Mouse (Mus musculus): ENCODE results near the gene Thada. TPM values are rescaled to one million over a fixed set of nuclear protein-coding genes. Genes with fewer than 3 reads are reported as not detected.

Thada gene
- polyA plus RNA-seq, 2 experiments: 9.1 to 9.7 TPM

DNA sequence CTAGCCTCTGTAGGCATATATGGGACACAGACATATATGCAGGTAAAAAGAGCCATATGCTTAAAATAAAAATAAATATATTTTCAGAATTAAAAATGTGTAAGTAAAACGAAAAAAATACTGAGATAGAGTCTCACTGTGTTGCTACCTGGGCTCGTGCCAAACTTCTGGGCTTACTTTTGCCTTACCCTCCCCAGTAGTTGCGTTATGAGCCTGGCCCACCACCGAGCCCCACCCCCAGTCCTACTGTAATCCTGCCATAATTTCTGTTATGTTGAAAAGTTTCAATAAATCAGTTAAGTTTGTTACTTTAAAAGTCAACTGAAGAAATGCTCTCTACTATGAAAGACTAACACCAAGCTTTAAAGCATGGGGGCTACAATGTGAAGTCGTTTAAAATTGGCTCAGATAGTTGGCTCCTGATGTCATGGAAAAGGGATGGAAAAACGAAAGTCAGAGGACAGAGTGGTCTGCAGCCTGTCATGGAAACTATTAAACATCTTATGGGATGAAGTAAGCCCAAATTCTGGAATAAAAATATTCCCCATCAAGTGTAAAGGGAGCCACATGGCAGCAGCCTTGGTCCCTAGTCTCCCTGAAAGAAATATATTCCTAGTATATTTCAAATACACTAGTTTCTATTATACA, 17.8 kb upstream of the Thada start:
- DNase-seq (ENCODE audit: low spot score): peak; percentile 68
- WGBS: 38% methylated on average over 6 of the region's 6 CpGs
- Histone ChIP-seq H3K4me3 (replicated peaks; ENCODE audit: low read length) (no peak overlapping the region), H3K9ac (ENCODE audit: low read depth, low read length, severe bottlenecking) (no peak overlapping the region), H3K4me1 (ENCODE audit: control insufficient read depth, insufficient read depth, low read length) (no peaks in the 10 kb centered on the region), H3K27me3 (ENCODE audit: control insufficient read depth, insufficient read depth, low read length) (no peaks in the 10 kb centered on the region), H3K4me2 (replicated peaks; ENCODE audit: low read depth, low read length, severe bottlenecking) (no peak overlapping the region), H3K9me3 (ENCODE audit: control insufficient read depth, low read length) (no peaks in the 10 kb centered on the region), H3K36me3 (ENCODE audit: control insufficient read depth, insufficient read depth, low read length) (no peaks in the 10 kb centered on the region), H3K27ac (replicated peaks; ENCODE audit: low read depth, low read length) (no peak overlapping the region)
- peak; percentile 77 for ATAC-seq (ENCODE audit: low FRiP score, low read depth)
- TF ChIP-seq POLR2A (IDR thresholded peaks at IDR 0.05; ENCODE audit: borderline replicate concordance, extremely low read depth, insufficient read depth, insufficient read length): no peak

- Histone ChIP-seq H3K4me2 (replicated peaks; ENCODE audit: low read depth, low read length, severe bottlenecking) (no peak overlapping the region), H3K4me1 (ENCODE audit: control insufficient read depth, insufficient read depth, low read length) (no peaks in the 10 kb centered on the region), H3K36me3 (ENCODE audit: control insufficient read depth, insufficient read depth, low read length) (no peaks in the 10 kb centered on the region), H3K27ac (replicated peaks; ENCODE audit: low read depth, low read length) (no peak overlapping the region), H3K9me3 (ENCODE audit: control insufficient read depth, low read length) (no peaks in the 10 kb centered on the region), H3K27me3 (ENCODE audit: control insufficient read depth, insufficient read depth, low read length) (no peaks in the 10 kb centered on the region), H3K4me3 (replicated peaks; ENCODE audit: low read length) (no peak overlapping the region), H3K9ac (ENCODE audit: low read depth, low read length, severe bottlenecking) (no peak overlapping the region)
- ATAC-seq (ENCODE audit: low FRiP score, low read depth): no peak
- DNase-seq (ENCODE audit: low spot score): no peak
- 87% methylated on average over 3 of the region's 3 CpGs for WGBS
- TF ChIP-seq POLR2A (IDR thresholded peaks at IDR 0.05; ENCODE audit: borderline replicate concordance, extremely low read depth, insufficient read depth, insufficient read length): no peak
These were observed 16.8 kb upstream of the Thada start for GRCm38 (mm10) chr17:84482831-84483230.

DNA sequence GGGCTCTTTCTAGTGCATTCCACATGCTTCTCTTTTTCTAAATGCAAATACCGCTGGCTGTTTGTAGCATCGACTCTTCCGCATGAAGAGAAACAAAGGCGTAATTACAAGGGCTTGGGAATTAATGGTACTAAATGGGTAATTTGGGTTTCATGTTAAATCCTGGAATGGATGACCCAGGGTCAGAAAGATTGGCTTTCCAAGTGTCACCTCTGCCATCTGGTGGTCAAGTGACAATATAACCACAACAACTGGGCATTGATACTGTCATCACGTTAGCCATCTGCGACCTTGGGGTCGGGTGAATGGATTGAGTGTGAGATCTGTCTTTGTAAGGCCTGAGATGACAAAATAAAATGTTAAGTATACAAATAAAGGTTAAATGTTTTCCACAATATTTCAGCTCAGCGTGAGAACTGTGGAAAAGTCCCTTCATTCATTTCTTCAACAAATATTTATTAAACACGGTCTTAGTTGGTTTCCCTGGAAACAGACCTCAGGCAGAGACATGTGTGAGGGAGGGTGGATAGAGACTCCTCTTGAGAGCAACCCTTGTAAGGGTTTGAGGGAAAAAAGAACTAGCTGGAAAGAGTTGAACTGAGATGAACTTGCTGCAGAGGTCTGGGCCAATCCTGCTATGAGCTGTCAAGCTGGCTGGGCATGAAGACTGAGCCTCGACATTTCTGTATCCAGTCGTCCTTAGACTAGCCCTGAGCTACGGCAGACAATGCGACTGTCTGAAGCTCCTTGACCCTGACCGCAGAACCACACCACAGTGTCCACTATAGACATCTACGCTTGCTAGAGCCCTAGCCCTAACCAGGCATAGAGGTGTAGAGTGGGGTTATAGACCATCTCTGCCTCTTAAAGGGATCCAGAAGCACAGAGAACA, 14.7 kb upstream of the Thada start:
- no peak for TF ChIP-seq POLR2A (IDR thresholded peaks at IDR 0.05; ENCODE audit: borderline replicate concordance, extremely low read depth, insufficient read depth, insufficient read length)
- no peak overlapping the region for H3K4me2 ChIP-seq (replicated peaks; ENCODE audit: low read depth, low read length, severe bottlenecking)
- DNase-seq (ENCODE audit: low spot score): peak; percentile 19
- H3K9ac ChIP-seq (ENCODE audit: low read depth, low read length, severe bottlenecking): no peak overlapping the region
- no peaks in the 10 kb centered on the region for H3K9me3 ChIP-seq (ENCODE audit: control insufficient read depth, low read length)
- H3K36me3 ChIP-seq (ENCODE audit: control insufficient read depth, insufficient read depth, low read length): no peaks in the 10 kb centered on the region
- no peaks in the 10 kb centered on the region for H3K4me1 ChIP-seq (ENCODE audit: control insufficient read depth, insufficient read depth, low read length)
- no peaks in the 10 kb centered on the region for H3K27me3 ChIP-seq (ENCODE audit: control insufficient read depth, insufficient read depth, low read length)
- no peak overlapping the region for H3K4me3 ChIP-seq (replicated peaks; ENCODE audit: low read length)
- no peak overlapping the region for H3K27ac ChIP-seq (replicated peaks; ENCODE audit: low read depth, low read length)
- 56% methylated on average over 15 of the region's 15 CpGs for WGBS
- ATAC-seq (ENCODE audit: low FRiP score, low read depth): no peak

DNA sequence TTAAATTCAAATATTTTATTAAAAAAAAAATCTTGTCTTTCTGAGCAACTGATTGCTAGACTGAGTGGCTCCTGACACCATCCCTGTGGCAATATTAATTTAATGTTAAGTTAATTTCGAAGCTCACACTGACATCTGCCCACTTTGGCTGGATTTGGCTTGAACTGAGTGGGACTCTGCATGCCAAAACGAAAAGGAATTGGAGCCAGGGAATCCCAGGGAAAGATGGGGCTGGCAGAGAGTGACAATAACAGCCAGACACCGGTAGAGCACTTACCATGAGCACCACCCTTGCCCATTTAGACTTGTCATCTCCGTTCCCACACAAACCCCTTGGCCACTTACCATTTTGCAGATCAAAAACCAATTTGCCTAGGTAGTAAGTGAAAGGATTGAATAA, 12.3 kb upstream of the Thada start:
- Histone ChIP-seq H3K27me3 (ENCODE audit: control insufficient read depth, insufficient read depth, low read length) (no peaks in the 10 kb centered on the region), H3K4me3 (replicated peaks; ENCODE audit: low read length) (no peak overlapping the region), H3K9ac (ENCODE audit: low read depth, low read length, severe bottlenecking) (no peak overlapping the region), H3K9me3 (ENCODE audit: control insufficient read depth, low read length) (no peaks in the 10 kb centered on the region), H3K4me2 (replicated peaks; ENCODE audit: low read depth, low read length, severe bottlenecking) (no peak overlapping the region), H3K36me3 (ENCODE audit: control insufficient read depth, insufficient read depth, low read length) (no peaks in the 10 kb centered on the region), H3K4me1 (ENCODE audit: control insufficient read depth, insufficient read depth, low read length) (no peaks in the 10 kb centered on the region), H3K27ac (replicated peaks; ENCODE audit: low read depth, low read length) (no peak overlapping the region)
- 76% methylated on average over 4 of the region's 4 CpGs for WGBS
- no peak for DNase-seq (ENCODE audit: low spot score)
- TF ChIP-seq POLR2A (IDR thresholded peaks at IDR 0.05; ENCODE audit: borderline replicate concordance, extremely low read depth, insufficient read depth, insufficient read length): no peak
- ATAC-seq (ENCODE audit: low FRiP score, low read depth): no peak

GRCm38 (mm10) chr17:84477176-84477575, 11.2 kb upstream of the Thada start:
- Histone ChIP-seq H3K4me1 (ENCODE audit: control insufficient read depth, insufficient read depth, low read length) (no peaks in the 10 kb centered on the region), H3K9me3 (ENCODE audit: control insufficient read depth, low read length) (no peaks in the 10 kb centered on the region), H3K4me2 (replicated peaks; ENCODE audit: low read depth, low read length, severe bottlenecking) (no peak overlapping the region), H3K36me3 (ENCODE audit: control insufficient read depth, insufficient read depth, low read length) (no peaks in the 10 kb centered on the region), H3K9ac (ENCODE audit: low read depth, low read length, severe bottlenecking) (no peak overlapping the region), H3K27ac (replicated peaks; ENCODE audit: low read depth, low read length) (no peak overlapping the region), H3K4me3 (replicated peaks; ENCODE audit: low read length) (no peak overlapping the region), H3K27me3 (ENCODE audit: control insufficient read depth, insufficient read depth, low read length) (no peaks in the 10 kb centered on the region)
- no peak for ATAC-seq (ENCODE audit: low FRiP score, low read depth)
- no peak for TF ChIP-seq POLR2A (IDR thresholded peaks at IDR 0.05; ENCODE audit: borderline replicate concordance, extremely low read depth, insufficient read depth, insufficient read length)
- WGBS: 76% methylated on average over 5 of the region's 5 CpGs
- DNase-seq (ENCODE audit: low spot score): no peak
